Mouse (Mus musculus) myocyte (in vitro differentiated cells): ENCODE data around the gene Pitpnm3. TPM values are rescaled to one million over a fixed set of nuclear protein-coding genes. Genes with fewer than 3 reads are reported as not detected.

Experiments
- H3K27me3 ChIP-seq: one replicate; pipeline ENCODE4 v1.6.1; 2011; ENCODE audit not compliant: control insufficient read depth, insufficient read depth, insufficient read length
- H3K36me3 ChIP-seq: one replicate; pipeline ENCODE4 v1.6.1; 2011; ENCODE audit not compliant: control insufficient read depth, insufficient read depth
- H3K4me2 ChIP-seq: one replicate; pipeline ENCODE4 v1.6.1; 2011; ENCODE audit warnings: low read depth, control low read depth
- H3K4me3 ChIP-seq: one replicate; pipeline ENCODE4 v1.5.1; 2011; ENCODE audit warnings: mild to moderate bottlenecking, control low read depth, moderate library complexity
- H3K79me2 ChIP-seq: one replicate; pipeline ENCODE4 v1.6.1; 2011; ENCODE audit not compliant: control insufficient read depth, insufficient read depth
- H3ac ChIP-seq: one replicate; pipeline ENCODE4 v1.6.1; 2011; ENCODE audit not compliant: control insufficient read depth, insufficient read length
- CEBPB ChIP-seq: IDR thresholded peaks from 2 replicates; pipeline ENCODE4 v1.6.1; 2011; ENCODE audit warnings: mild to moderate bottlenecking, moderate library complexity; ENCODE audit not compliant: poor library complexity, insufficient read depth, severe bottlenecking
- E2F4 ChIP-seq: IDR thresholded peaks from one replicate; pipeline ENCODE4 v1.6.1; 2011; ENCODE audit warnings: mild to moderate bottlenecking, control low read depth, moderate library complexity; ENCODE audit not compliant: insufficient read depth
- MAX ChIP-seq: IDR thresholded peaks from one replicate; pipeline ENCODE4 v1.6.1; 2011; ENCODE audit warnings: low read depth, mild to moderate bottlenecking, control low read depth
- MYOD1 ChIP-seq, 3 experiments: IDR thresholded peaks; one replicate each; pipeline ENCODE4 v1.6.1; 2011; ENCODE audit warnings: control low read depth in 2 of 3, low read depth in 2 of 3, mild to moderate bottlenecking in 2 of 3, moderate library complexity in 1 of 3; ENCODE audit not compliant: insufficient read length in 2 of 3, control insufficient read depth in 1 of 3
- MYOG ChIP-seq, 3 experiments: IDR thresholded peaks; one replicate each; pipeline ENCODE4 v1.6.1; 2011; ENCODE audit warnings: control low read depth in 2 of 3, low read depth in 2 of 3, mild to moderate bottlenecking in 2 of 3; ENCODE audit not compliant: insufficient read length in 2 of 3, control insufficient read depth in 1 of 3, insufficient read depth in 1 of 3
- POLR2A ChIP-seq: IDR thresholded peaks from one replicate; pipeline ENCODE4 v1.6.1; 2011; ENCODE audit warnings: low read depth, mild to moderate bottlenecking, control low read depth, moderate library complexity; ENCODE audit not compliant: insufficient read length
- POLR2AphosphoS2 ChIP-seq: IDR thresholded peaks from one replicate; pipeline ENCODE4 v1.6.1; 2011; ENCODE audit warnings: low read depth, control low read depth; ENCODE audit not compliant: insufficient read length
- REST ChIP-seq: IDR thresholded peaks from one replicate; pipeline ENCODE4 v1.6.1; 2011; ENCODE audit warnings: mild to moderate bottlenecking, control low read depth, moderate library complexity; ENCODE audit not compliant: insufficient read depth, insufficient read length
- SRF ChIP-seq: IDR thresholded peaks from one replicate; pipeline ENCODE4 v1.6.1; 2011; ENCODE audit warnings: low read depth; ENCODE audit not compliant: control insufficient read depth, insufficient read length
- TCF12 ChIP-seq: IDR thresholded peaks from one replicate; pipeline ENCODE4 v1.6.1; 2011; ENCODE audit warnings: mild to moderate bottlenecking, control low read depth; ENCODE audit not compliant: poor library complexity, insufficient read depth, severe bottlenecking
- TCF3 ChIP-seq: IDR thresholded peaks from one replicate; pipeline ENCODE4 v1.6.1; 2011; ENCODE audit warnings: low read depth, control low read depth; ENCODE audit not compliant: insufficient read length
- USF1 ChIP-seq: IDR thresholded peaks from one replicate; pipeline ENCODE4 v1.6.1; 2011; ENCODE audit warnings: low read depth, mild to moderate bottlenecking, control low read depth, moderate library complexity
- polyA plus RNA-seq: library from polyadenylated mRNA; unstranded; fragments of >200 nt; fragmentation: generic; extraction: Trizol; gene quantifications from one replicate; pipeline ENCODE4 v1.2.1, GENCODE M21; 2012; ENCODE audit warnings: missing spikeins

The Pitpnm3 gene
- polyA plus RNA-seq, 1 experiment, result 0.04 TPM

DNA sequence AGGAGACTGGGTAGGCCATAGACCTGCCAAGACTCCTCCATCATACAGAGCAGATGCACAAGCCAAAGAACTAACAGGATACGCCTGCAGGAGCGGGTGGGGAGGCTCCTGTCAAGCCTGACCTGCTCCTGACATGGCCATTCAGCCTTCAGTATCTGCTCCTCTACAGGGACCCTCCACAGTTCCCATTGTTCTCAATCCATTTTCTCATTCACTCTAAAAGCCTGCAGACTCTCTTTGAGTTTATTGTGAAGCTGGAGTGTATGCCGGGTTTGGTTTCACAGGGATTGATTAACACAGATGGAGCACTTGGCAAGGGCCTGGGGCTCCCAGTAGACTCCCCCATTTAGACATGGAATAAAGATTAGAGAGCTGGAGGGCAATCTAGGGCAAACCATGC lies 12.3 kb upstream of the Pitpnm3 start:
- Histone ChIP-seq H3K79me2 (no peaks in the 10 kb centered on the region), H3K4me3 (no peak overlapping the region), H3K36me3 (no peaks in the 10 kb centered on the region), H3K4me2 (no peak overlapping the region), H3ac (no peak overlapping the region), H3K27me3 (no peaks in the 10 kb centered on the region)
- TF ChIP-seq E2F4, result no peak
- TF ChIP-seq POLR2AphosphoS2, result no peak
- no peak for TF ChIP-seq USF1
- TF ChIP-seq TCF3, result no peak
- no peak for TF ChIP-seq CEBPB
- no peak for TF ChIP-seq MYOG (IDR thresholded peaks at IDR 0.05; ENCODE audit: control insufficient read depth in 1 of 3, insufficient read depth in 1 of 3, insufficient read length in 2 of 3, low read depth in 2 of 3)
- no peak for TF ChIP-seq TCF12
- no peak for TF ChIP-seq POLR2A
- no peak for TF ChIP-seq MYOD1 (IDR thresholded peaks at IDR 0.05; ENCODE audit: control insufficient read depth in 1 of 3, insufficient read length in 2 of 3, low read depth in 2 of 3)
- TF ChIP-seq MAX, result no peak
- TF ChIP-seq REST, result no peak

DNA sequence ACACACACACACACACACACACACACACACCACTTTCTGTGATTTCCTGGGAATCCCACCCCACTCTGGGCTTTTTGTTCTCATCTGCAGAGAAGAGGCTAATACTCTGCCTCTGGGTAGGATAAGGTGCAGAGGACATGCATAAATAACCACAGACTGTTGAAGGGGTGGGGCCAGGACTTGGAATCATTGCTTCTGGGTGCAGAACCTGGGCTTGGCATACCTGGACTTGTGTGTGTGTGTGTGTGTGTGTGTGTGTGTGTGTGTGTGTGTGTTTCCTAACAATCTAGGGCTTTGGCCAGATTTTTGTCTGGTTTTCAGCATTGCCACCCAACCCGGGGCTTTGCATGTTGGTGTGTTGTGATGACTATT lies 10.3 kb upstream of the Pitpnm3 start:
- TF ChIP-seq POLR2A (no peak), SRF (no peak), TCF12 (no peak), CEBPB (no peak), MYOG (IDR thresholded peaks at IDR 0.05; ENCODE audit: control insufficient read depth in 1 of 3, insufficient read depth in 1 of 3, insufficient read length in 2 of 3, low read depth in 2 of 3) (no peak), E2F4 (no peak), REST (no peak), MYOD1 (IDR thresholded peaks at IDR 0.05; ENCODE audit: control insufficient read depth in 1 of 3, insufficient read length in 2 of 3, low read depth in 2 of 3) (no peak), TCF3 (no peak), MAX (no peak), POLR2AphosphoS2 (no peak)

DNA sequence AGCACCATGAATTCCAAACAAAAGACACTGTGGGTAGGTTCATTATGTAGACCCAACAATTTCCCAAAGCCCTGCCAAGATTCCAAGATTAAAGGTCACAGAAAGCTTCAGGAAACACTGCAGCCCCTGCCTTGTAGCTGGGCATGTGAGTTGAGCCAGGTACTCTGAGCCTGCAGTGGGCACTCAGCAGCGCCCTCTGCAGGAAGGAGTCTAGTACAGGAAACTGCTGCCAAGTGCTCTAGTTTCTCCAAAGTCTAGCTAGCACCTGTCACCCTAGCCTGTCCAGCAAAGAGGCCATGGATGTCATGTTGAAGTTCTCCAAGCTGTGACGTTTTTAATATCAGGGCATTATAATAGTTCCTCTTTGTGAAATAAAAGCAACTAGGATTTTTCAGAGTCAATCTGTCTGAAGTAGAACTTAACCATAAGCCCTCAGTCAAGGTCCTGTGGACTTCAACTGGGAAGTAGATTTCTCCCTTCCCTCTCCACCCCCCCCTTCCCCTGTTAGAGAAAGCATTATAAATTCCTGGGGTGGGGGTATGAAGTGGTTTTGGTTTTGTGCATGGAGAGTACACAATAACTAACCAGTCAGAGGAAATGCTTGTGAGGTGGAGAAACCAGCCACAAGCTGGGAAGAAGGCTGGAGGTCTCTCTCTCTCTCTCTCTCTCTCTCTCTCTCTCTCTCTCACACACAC lies 9.8 kb upstream of the Pitpnm3 start:
- Histone ChIP-seq H3K4me2 (no peak overlapping the region), H3K4me3 (no peak overlapping the region), H3K27me3 (peaks cover 8% of the 10 kb centered on the region), H3ac (no peak overlapping the region), H3K36me3 (no peaks in the 10 kb centered on the region), H3K79me2 (no peaks in the 10 kb centered on the region)
- TF ChIP-seq MYOD1 (IDR thresholded peaks at IDR 0.05; ENCODE audit: control insufficient read depth in 1 of 3, insufficient read length in 2 of 3, low read depth in 2 of 3) (no peak), TCF12 (no peak), E2F4 (no peak), USF1 (no peak), POLR2A (no peak), MYOG (IDR thresholded peaks at IDR 0.05; ENCODE audit: control insufficient read depth in 1 of 3, insufficient read depth in 1 of 3, insufficient read length in 2 of 3, low read depth in 2 of 3) (no peak), REST (no peak), MAX (no peak), CEBPB (no peak), TCF3 (no peak), POLR2AphosphoS2 (no peak), SRF (no peak)

More for the DNA sequence above, 10.3 kb upstream of the Pitpnm3 start:
- no peak overlapping the region for H3K4me2 ChIP-seq
- no peak overlapping the region for H3K4me3 ChIP-seq
- H3K79me2 ChIP-seq, result no peaks in the 10 kb centered on the region
- peaks cover 6% of the 10 kb centered on the region for H3K27me3 ChIP-seq
- no peak overlapping the region for H3ac ChIP-seq
- H3K36me3 ChIP-seq, result no peaks in the 10 kb centered on the region

DNA sequence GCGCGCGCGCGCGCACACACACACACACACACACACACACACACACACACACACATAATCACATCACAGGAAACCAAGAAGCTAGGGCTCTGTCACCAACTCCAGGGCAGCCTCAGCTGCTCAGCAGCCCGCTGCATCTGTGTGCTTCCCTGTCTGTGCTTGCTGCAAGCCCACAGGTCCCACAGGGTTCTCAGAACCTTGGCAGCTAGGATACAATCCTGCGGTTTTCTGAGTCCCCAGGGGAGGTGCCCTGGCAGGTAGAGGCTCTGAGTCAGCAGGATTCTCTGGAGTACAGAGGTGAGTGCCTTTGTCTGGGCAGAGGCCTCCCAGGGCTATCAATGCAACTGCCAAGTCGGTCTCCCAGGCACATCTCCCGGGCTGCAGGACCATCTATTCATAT lies 7.3 kb upstream of the Pitpnm3 start:
- no peak overlapping the region for H3K4me2 ChIP-seq
- no peak for TF ChIP-seq E2F4
- no peaks in the 10 kb centered on the region for H3K79me2 ChIP-seq
- H3K27me3 ChIP-seq, result peaks cover 24% of the 10 kb centered on the region
- no peak overlapping the region for H3ac ChIP-seq
- no peak overlapping the region for H3K4me3 ChIP-seq
- no peaks in the 10 kb centered on the region for H3K36me3 ChIP-seq

- Histone ChIP-seq H3K4me2 (no peak overlapping the region), H3K79me2 (no peaks in the 10 kb centered on the region), H3K27me3 (peaks cover 51% of the 10 kb centered on the region), H3K36me3 (no peaks in the 10 kb centered on the region), H3ac (no peak overlapping the region), H3K4me3 (no peak overlapping the region)
- TF ChIP-seq E2F4, result no peak
- TF ChIP-seq TCF12, result no peak
- no peak for TF ChIP-seq CEBPB
- TF ChIP-seq MYOD1 (IDR thresholded peaks at IDR 0.05; ENCODE audit: control insufficient read depth in 1 of 3, insufficient read length in 2 of 3, low read depth in 2 of 3), result no peak
These were observed 4.6 kb upstream of the Pitpnm3 start for GRCm38 (mm10) chr11:72140198-72140597.
